Mouse (Mus musculus): ENCODE data around the gene Mphosph9.

- TF ChIP-seq CTCF (IDR thresholded peaks at IDR 0.05; ENCODE audit: control insufficient read depth, insufficient read depth, low read length) (no peak), POLR2A (IDR thresholded peaks at IDR 0.05; ENCODE audit: borderline replicate concordance, control insufficient read depth, low read depth, low read length) (no peak)
Measured at GRCm38 (mm10) chr5:124251070-124251469, 76.7 kb downstream of the Mphosph9 start.

Data from bone marrow, adult 2 months (tissue).